Comparison of ENCODE assay signal across 9 mouse cellular contexts in the genomic region with DNA sequence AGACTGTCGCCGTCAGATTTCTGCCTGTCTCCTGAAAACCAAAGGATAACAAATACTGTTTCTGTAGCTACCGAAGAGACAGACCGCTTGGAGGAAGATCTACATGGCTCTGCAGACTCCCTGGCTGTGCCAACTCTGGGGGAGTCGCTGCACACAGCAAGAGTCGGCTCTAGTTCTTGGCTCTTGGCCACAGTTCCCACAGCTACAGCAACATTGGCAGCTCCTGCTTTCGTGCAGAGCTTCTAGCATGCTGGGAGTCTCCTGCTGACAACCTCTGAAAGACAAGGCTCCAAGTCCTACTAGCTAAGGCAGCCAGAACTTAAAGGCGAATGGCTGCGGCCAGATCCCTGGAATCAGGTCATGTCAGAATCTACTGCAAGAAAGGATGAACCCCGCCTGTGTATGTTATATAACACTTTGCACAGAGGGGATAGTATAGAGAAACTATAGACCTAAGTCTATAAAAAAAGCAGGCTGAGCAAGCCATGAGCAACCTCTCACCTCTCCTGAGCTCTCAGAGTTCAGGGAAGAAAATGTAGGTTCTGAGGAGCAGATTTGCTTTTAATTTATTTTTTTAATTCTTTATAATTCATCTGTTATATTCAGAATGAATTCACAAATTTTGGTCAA. TPM values are rescaled to one million over a fixed set of nuclear protein-coding genes. Genes with fewer than 3 reads are reported as not detected.
DNase-seq lines count a peak whose midpoint lies in the region; ATAC-seq and TF ChIP-seq lines count a peak whose summit lies in the region.
"Had no signal": no experiment of that assay in that cellular context is flagged by ENCODE, and none has a peak within 500 bp of the region (broad histone marks: within the 10 kb centered on the region; RNA-seq: fewer than 3 reads in every experiment).

No protein-coding gene starts in this region.

- peak; percentile 88 for ATAC-seq in cerebellum, adult (ENCODE audit: insufficient number of reproducible peaks, low FRiP score, low TSS enrichment)
- peak; percentile 94 for ATAC-seq in hindbrain, postnatal 0 days
- peak; percentile 74; the same call in 1 of the 2 replicates for ATAC-seq in neural tube, embryonic 14.5 days (ENCODE audit: low read depth)

- no peak for TF ChIP-seq CTCF in hindbrain, postnatal 0 days (IDR thresholded peaks at IDR 0.05; ENCODE audit: low read depth)
- no peak for TF ChIP-seq CTCF in left cerebral cortex, adult 2 months (IDR thresholded peaks at IDR 0.05)

- DNase-seq in adrenal gland, adult 2 months, result peak; percentile 65
- DNase-seq in gastrocnemius, adult 18-20 months (ENCODE audit: low spot score), result peak; percentile 65
- peak; percentile 91 for DNase-seq in hindbrain, postnatal 0 days (ENCODE audit: low spot score)
- DNase-seq in left cerebral cortex, adult 2 months (ENCODE audit: extremely low spot score in 1 of 2, low spot score in 2 of 2), result peak; percentile 82 to 84
- DNase-seq in yolk sac, embryonic 10.5 days (ENCODE audit: low spot score), result peak; percentile 6
- DNase-seq in spleen, adult 12 weeks (ENCODE audit: low spot score), result no peak

- H3K9ac ChIP-seq in hindbrain, postnatal 0 days (replicated peaks; ENCODE audit: low read length), result no peak overlapping the region
- H3K9ac ChIP-seq in neural tube, embryonic 14.5 days (replicated peaks; ENCODE audit: low read depth, low read length), result no peak overlapping the region
- H3K9ac ChIP-seq: liver, embryonic 15.5 days had no signal

- intact Hi-C loops in left cerebral cortex, adult 2 months (cut with DNase I), result loop anchor here (5.0 kb wide), 2 partner anchors 40 to 85 kb away; partner anchors contain the start of genes Lrig2 and Slc16a1

- WGBS in hindbrain, postnatal 0 days, result 26% methylated on average over 10 of the region's 10 CpGs
- WGBS in neural tube, embryonic 14.5 days, result 66% methylated on average over 10 of the region's 10 CpGs

- H3K4me1 ChIP-seq in hindbrain, postnatal 0 days (ENCODE audit: insufficient read depth, low read length), result 0 out of 2 replicates have a peak, but pooled peaks cover 3% of the 10 kb centered on the region
- H3K4me1 ChIP-seq in neural tube, embryonic 14.5 days (ENCODE audit: control insufficient read depth, insufficient read depth, low read length), result no peaks in the 10 kb centered on the region

- no peaks in the 10 kb centered on the region for H3K9me3 ChIP-seq in hindbrain, postnatal 0 days (ENCODE audit: low read length)
- H3K9me3 ChIP-seq in neural tube, embryonic 14.5 days (ENCODE audit: control insufficient read depth, low read length), result no peaks in the 10 kb centered on the region
- H3K9me3 ChIP-seq: liver, embryonic 15.5 days had no signal

- peak overlapping the region; percentile 42 for H3K4me2 ChIP-seq in hindbrain, postnatal 0 days (ENCODE audit: low read depth, low read length)
- H3K4me2 ChIP-seq in neural tube, embryonic 14.5 days (ENCODE audit: low read depth, low read length), result no peak overlapping the region
- H3K4me2 ChIP-seq: liver, embryonic 15.5 days had no signal

- H3K4me3 ChIP-seq in hindbrain, postnatal 0 days (ENCODE audit: low read length), result no peak overlapping the region
- H3K4me3 ChIP-seq in left cerebral cortex, adult 2 months, result peak overlapping the region; percentile 6
- H3K4me3 ChIP-seq in neural tube, embryonic 14.5 days (ENCODE audit: low read depth, low read length), result no peak overlapping the region
- H3K4me3 ChIP-seq: liver, embryonic 15.5 days had no signal

- peak overlapping the region; percentile 76 for H3K27ac ChIP-seq in hindbrain, postnatal 0 days
- peak overlapping the region; percentile 70 for H3K27ac ChIP-seq in left cerebral cortex, adult 2 months
- H3K27ac ChIP-seq in neural tube, embryonic 14.5 days (ENCODE audit: low read depth, low read length), result no peak overlapping the region
- H3K27ac ChIP-seq: liver, embryonic 15.5 days had no signal

- H3K36me3 ChIP-seq in hindbrain, postnatal 0 days (ENCODE audit: insufficient read depth, low read length), result no peaks in the 10 kb centered on the region
- H3K36me3 ChIP-seq in neural tube, embryonic 14.5 days (ENCODE audit: control insufficient read depth, insufficient read depth, low read length), result no peaks in the 10 kb centered on the region
- H3K36me3 ChIP-seq: liver, embryonic 15.5 days had no signal

- no peaks in the 10 kb centered on the region for H3K27me3 ChIP-seq in hindbrain, postnatal 0 days (ENCODE audit: insufficient read depth, low read length)
- no peaks in the 10 kb centered on the region for H3K27me3 ChIP-seq in neural tube, embryonic 14.5 days (ENCODE audit: control insufficient read depth, insufficient read depth, low read length)
- H3K27me3 ChIP-seq: liver, embryonic 15.5 days had no signal

RNA-seq across cellular contexts. Expression of gene Slc16a1, which starts 41.2 kb away (rescaled TPM):
- total RNA-seq in adrenal gland, adult 2 months (2021), result 10 to 100 TPM; 51.5 to 60.9 TPM
- polyA plus RNA-seq in adrenal gland, adult 2 months (2012; rRNA removed), result 18.4 and 29.5 TPM in 2 replicates
- total RNA-seq in gastrocnemius, adult 18-20 months (2021), result 10 to 100 TPM; 21.8 to 33.8 TPM
- total RNA-seq in hindbrain, postnatal 0 days (2014; rRNA removed), result 40.2 and 43.4 TPM in 2 replicates
- 21.8 and 22.6 TPM in 2 replicates for polyA plus RNA-seq in hindbrain, postnatal 0 days (2015; fragmentation: Nextera tagmentation; extraction: Ambion mirVana)
- 10 to 100 TPM; 16.7 to 17.9 TPM for total RNA-seq in left cerebral cortex, adult 2 months (2021)
- 7.6 and 10.2 TPM in 2 replicates for polyA plus RNA-seq in neural tube, embryonic 14.5 days (2014; fragmentation: Nextera tagmentation; extraction: Ambion mirVana)
